Mouse (Mus musculus) brain, embryonic 18.5 days (tissue): ENCODE measurements around the gene Piezo1.

ENCODE experiments used
- DNase-seq: peaks from one replicate; pipeline ENCODE4 v3.0.0-alpha.2; 2012; ENCODE audit warnings: low read depth, low spot score

The Piezo1 gene

DNA sequence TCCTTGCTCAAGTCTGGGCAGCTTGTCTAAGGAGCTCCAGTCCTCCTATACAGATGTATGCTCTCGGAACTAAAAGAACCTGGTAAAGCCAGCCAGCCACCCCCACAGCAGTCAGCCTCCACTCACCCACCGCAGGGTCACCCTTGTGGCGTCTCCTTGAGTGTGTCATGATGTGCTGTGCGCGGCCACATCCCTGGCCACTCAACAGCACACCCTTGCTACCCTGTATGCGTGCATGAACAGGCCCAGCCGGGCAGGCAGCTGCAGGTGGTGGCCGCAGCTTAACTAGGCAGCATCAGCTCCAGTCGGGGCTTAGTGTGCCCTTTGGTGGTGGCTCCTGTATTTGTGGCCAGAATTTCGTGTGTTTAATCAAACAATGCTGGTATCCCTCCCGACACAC lies 94.0 kb downstream of the Piezo1 start:
- DNase-seq, result no peak

DNA sequence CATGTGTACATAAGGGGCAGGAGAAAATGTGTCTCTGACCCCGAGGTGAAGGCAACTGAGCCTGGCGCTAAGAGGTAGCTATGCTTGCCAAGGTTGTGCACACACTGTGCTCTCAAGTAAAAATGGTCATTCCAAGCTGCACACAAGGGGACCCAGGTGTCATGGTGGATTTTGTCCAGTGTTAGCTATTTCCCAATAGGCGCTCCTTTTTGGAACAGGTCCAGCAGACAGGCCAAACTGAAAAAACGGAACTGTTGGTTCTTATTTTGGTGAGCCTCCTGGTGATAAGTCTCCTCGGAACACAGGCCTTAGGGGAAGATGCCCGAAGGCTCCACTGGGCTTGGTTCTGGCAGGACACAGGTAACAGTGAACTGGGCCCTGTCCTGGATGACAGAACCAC lies 96.7 kb downstream of the Piezo1 start:
- DNase-seq, result no peak

DNA sequence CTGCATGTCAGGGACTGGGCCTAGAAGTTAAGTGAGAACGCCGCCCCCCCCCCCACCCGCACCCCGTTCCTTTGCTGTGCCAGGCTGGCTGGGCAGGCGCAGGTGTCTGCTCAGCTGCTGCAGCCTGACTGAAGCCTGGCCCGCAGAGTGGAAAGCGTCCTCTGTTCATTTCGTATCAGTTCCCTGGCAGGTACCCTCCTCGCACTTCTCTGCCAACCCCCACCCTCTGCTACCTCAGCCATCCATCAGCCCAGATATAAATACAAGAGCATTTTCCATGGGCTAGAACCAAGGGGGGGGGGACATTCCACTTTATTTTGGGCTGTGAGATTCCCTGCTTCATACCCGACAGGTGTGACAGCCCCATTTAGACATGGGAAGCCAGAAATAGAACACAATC lies 99.0 kb downstream of the Piezo1 start:
- no peak for DNase-seq

DNA sequence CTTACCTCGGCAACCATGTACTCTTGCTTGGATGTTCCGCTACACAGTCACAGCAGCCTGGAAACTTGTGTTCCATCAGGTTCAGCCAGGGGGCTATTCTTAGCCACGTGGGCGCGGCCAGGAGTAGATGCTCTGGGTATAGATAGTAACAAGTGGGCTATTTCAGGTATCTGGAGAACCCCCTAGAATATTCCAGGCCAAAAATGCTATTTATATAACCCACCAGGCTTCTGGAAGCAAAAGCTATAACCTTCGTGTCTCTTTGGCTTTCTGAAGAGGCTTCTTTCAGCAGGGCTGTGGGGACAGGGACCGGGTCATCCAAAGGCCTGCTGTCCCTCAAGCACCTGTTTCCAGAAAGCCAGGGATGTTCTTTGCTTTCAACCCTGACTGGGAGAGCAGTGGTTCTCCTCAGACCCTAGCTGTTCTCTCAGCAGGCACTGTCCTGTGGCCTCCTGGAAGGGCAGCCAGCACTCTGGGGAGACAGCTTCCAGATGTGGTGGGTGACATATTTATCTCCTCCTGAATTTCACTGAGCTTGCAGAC lies 99.9 kb downstream of the Piezo1 start:
- no peak for DNase-seq

DNA sequence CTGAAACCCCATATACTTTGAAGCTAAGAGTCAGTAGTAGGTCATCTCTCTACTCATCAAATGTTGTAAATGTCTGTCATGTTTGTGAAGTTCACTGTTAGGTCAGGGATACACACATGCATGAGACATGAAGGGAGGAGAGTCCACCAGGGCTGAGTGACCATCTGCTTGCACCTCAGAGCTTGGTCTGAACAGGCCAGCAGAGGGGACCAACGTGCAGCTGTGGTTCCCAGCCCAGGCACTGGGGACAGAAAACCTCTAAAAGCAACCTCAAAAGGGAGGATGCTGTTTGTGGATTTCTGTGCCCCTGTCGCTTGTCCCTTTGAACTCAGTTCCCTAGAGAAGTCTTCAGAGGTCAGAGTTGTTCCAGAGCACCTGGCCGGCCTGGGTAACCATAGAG lies 105.9 kb downstream of the Piezo1 start:
- no peak for DNase-seq

GRCm38 (mm10) chr8:122444058-122444748 lies 106.9 kb downstream of the Piezo1 start:
- peak; percentile 59 for DNase-seq

- DNase-seq, result peak; percentile 99
Measured at GRCm38 (mm10) chr8:122443262-122444006, 107.7 kb downstream of the Piezo1 start, which contains the start of gene Mvd. Mvd (minus strand) TSS chr8:122443422.

GRCm38 (mm10) chr8:122442781-122443180 lies 108.3 kb downstream of the Piezo1 start:
- no peak for DNase-seq

DNA sequence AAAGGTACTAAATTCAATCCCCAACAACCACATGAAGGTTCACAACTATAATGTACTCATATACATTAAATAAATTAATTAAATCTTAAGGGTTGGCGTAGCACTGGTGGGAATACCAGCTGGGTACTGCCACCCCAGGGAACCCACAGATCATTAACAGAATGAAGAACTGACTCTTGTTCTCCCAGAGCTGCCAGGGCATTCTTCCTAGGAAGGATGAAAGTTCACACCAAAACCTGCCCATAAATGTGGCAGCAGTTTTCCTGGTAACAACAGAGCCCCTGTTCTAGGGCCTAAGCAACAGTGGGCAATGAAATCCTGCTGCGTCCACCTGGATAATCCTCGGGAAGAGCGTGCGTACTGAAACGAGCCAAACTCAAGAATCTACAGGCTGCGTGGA lies 108.8 kb downstream of the Piezo1 start:
- DNase-seq, result no peak

DNA sequence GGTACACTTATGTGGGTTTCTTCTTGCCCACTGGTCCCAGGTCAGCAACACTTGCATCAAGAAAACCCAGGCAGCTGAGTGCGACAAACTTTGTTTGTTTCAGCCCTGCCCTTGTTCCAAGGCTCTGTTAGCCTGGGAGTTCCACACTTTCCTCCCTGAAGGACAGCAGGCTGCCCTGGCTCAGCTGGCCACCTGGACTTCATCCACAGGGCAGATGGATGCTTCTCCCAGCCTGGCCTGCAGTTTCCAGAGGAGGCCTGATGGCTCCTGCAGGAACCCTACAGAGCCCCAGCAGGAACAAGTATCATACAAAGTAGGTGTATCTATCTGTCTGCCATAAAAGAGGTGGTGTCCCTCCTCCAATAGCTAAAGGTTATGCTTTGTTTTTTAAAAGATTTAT lies 109.8 kb downstream of the Piezo1 start:
- no peak for DNase-seq

- no peak for DNase-seq
Measured at GRCm38 (mm10) chr8:122439336-122439735, 111.8 kb downstream of the Piezo1 start.

DNA sequence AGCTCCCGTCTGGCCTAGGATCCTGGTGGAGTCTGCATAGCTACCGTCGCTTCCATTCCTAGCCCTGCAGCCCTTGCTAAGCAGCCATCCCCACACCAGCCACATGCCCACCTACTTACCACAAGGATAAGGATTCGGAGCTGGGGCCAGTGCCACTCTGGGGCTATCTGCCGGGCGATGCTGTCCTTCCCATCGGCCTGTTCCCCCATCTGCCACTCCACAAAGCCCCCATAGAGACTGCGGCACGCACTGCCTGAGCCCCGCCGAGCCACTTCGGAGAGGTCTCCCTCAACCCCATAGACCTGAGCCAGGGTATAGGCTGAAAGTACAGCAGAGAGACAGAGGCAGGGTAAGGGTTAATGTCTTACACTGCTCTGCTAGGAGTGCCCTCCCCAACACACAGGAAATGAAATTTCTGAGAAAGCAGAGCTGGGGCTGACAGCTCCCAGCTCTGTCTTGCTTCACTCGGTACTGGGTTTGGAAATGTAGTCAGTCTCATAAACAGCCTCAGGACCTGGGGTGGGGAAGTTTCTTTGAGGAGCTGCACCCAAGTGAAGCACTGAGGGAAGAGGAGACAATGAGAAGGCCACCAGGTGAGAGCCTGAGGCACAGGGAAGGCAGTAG lies 113.3 kb downstream of the Piezo1 start:
- DNase-seq, result no peak

GRCm38 (mm10) chr8:122436586-122437125 lies 114.5 kb downstream of the Piezo1 start:
- no peak for DNase-seq

GRCm38 (mm10) chr8:122436146-122436545 lies 115.0 kb downstream of the Piezo1 start:
- no peak for DNase-seq

GRCm38 (mm10) chr8:122435375-122435774 lies 115.8 kb downstream of the Piezo1 start:
- no peak for DNase-seq

- DNase-seq, result no peak
Measured at GRCm38 (mm10) chr8:122433269-122433905, 117.7 kb downstream of the Piezo1 start.

DNA sequence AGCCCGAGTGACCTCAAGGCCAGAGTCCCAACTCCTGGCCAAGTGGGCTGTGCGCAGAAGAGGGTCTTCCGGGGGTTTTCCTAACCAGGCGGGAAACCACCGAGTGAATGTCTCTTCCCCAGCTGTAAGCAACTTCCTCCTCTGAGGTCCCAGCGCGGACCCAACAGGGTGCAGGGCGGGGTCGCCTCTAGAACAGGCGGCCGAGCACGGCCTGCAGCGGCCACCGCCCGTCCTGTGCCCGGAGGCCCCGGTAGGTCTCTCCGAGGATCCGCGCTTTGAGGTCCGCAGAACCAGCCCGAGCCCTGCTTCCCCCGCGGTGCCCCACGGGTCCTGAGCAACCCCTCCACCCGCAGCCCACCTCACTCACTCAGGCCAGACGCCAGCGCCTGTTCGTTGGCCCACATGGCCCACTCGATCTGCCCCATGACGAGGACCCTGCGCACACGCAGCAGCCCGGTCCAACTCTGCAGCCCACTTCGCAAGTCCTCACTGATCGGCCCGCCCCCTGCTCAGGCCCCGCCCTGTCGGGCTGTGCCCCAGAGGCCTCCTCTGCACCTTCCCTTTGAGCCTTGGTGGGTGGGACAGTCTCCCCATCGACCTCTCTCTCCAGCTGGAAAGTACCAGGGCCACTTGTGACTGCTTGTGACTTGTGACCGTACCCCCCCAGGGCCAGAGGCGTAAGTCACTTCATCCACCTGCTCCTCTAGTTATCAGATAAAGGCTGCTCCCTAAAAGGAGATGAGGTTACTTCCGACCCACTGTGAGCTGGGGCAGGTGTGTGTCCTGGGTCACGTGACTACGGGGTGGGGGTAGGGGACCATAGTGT lies 118.5 kb downstream of the Piezo1 start, which contains the start of gene Cyba:
Cyba (minus strand) TSS at position 488 of the 826 bp plus-strand sequence.
- no peak for DNase-seq
